In genomic region chr2:157338663-157339062, GRCm38 (mm10) we compare ENCODE assay signal across 9 mouse cellular contexts. TPM values are rescaled to one million over a fixed set of nuclear protein-coding genes. Genes with fewer than 3 reads are reported as not detected.
A peak's percentile ranks its signal among the peaks of the same experiment; 100 is the strongest.
DNase-seq lines count a peak whose midpoint lies in the region; ATAC-seq and TF ChIP-seq lines count a peak whose summit lies in the region.
"Had no signal": no experiment of that assay in that cellular context is flagged by ENCODE, and none has a peak within 500 bp of the region (broad histone marks: within the 10 kb centered on the region; RNA-seq: fewer than 3 reads in every experiment).

No protein-coding gene starts in this region.

- H3K9me3 ChIP-seq in G1E (replicated peaks), result no peaks in the 10 kb centered on the region
- H3K9me3 ChIP-seq: heart, embryonic 15.5 days had no signal

- TF ChIP-seq POLR2A in cerebellum, adult 2 months (IDR thresholded peaks at IDR 0.05; ENCODE audit: borderline replicate concordance, insufficient read depth, low read length), result no peak
- TF ChIP-seq POLR2A in lung, adult 2 months (IDR thresholded peaks at IDR 0.05; ENCODE audit: borderline replicate concordance, extremely low read depth, low read depth, low read length), result no peak

- H3K4me1 ChIP-seq in G1E (ENCODE audit: insufficient read depth, low read depth, low read length), result no peaks in the 10 kb centered on the region; the same call in 1 of the 2 replicates
- no peaks in the 10 kb centered on the region; the same call in 1 of the 2 replicates for H3K4me1 ChIP-seq in cerebellum, adult 2 months (ENCODE audit: control insufficient read depth, insufficient read depth, low read length)
- no peaks in the 10 kb centered on the region for H3K4me1 ChIP-seq in lung, adult 2 months (ENCODE audit: control insufficient read depth, insufficient read depth, low read length)
- H3K4me1 ChIP-seq: heart, embryonic 15.5 days had no signal

- no peak; the same call in 1 of the 2 replicates for ATAC-seq in G1E (ENCODE audit: extremely low read depth, insufficient number of reproducible peaks, low FRiP score, poor library complexity, severe bottlenecking)

- H3K4me3 ChIP-seq in G1E (ENCODE audit: low read depth, low read length), result no peak overlapping the region
- H3K4me3 ChIP-seq in cerebellum, adult 2 months (replicated peaks; ENCODE audit: insufficient read depth, low read depth, low read length), result no peak overlapping the region
- no peak overlapping the region for H3K4me3 ChIP-seq in lung, adult 2 months (replicated peaks; ENCODE audit: extremely low read depth, low read depth, low read length)
- H3K4me3 ChIP-seq: heart, embryonic 15.5 days had no signal

- TF ChIP-seq CTCF in G1E (IDR thresholded peaks at IDR 0.05; ENCODE audit: low read depth, low read length), result peak; percentile 67
- peak; percentile 68 for TF ChIP-seq CTCF in cerebellum, adult 2 months (IDR thresholded peaks at IDR 0.05; ENCODE audit: borderline replicate concordance, insufficient read depth, low read depth, low read length)
- TF ChIP-seq CTCF in lung, adult 2 months (IDR thresholded peaks at IDR 0.05; ENCODE audit: insufficient read depth, low read length), result peak; percentile 85

- peaks cover 40% of the 10 kb centered on the region for H3K27me3 ChIP-seq in G1E (ENCODE audit: insufficient read depth, low read length)
- H3K27me3 ChIP-seq in cerebellum, adult 2 months (ENCODE audit: control insufficient read depth, insufficient read depth, low read length), result no peaks in the 10 kb centered on the region

- DNase-seq in 416B (ENCODE audit: low read depth) (peak; percentile 83), G1E (ENCODE audit: low spot score) (peak; percentile 39)
- DNase-seq in cerebellum, adult 2 months, result peak; percentile 39 to 56
- DNase-seq in frontal cortex, postnatal 25 days (ENCODE audit: low spot score in 2 of 2), result peak; percentile 51 to 61
- peak; percentile 69 to 76 for DNase-seq in kidney, postnatal 25 days
- peak; percentile 61 for DNase-seq in lung, adult 2 months
- DNase-seq in retina, postnatal 7 days (ENCODE audit: low read depth, low spot score), result peak; percentile 48
- DNase-seq in urinary bladder, postnatal 14 days (ENCODE audit: low spot score), result peak; percentile 83

- WGBS in cerebellum, adult 2 months, result 29% methylated on average over 5 of the region's 5 CpGs
- WGBS in lung, adult 2 months, result 33% methylated on average over 5 of the region's 5 CpGs

- no peaks in the 10 kb centered on the region for H3K36me3 ChIP-seq in G1E (replicated peaks)
- H3K36me3 ChIP-seq: heart, embryonic 15.5 days had no signal

- H3K27ac ChIP-seq in cerebellum, adult 2 months (ENCODE audit: insufficient read depth, low read length), result no peak overlapping the region
- H3K27ac ChIP-seq: heart, embryonic 15.5 days had no signal

RNA-seq across cellular contexts. Expression of gene Ghrh, which starts 8.6 kb away (rescaled TPM):
- total RNA-seq in G1E (2014; fragmentation: Nextera tagmentation), result not detected in 2 replicates
- 0.76 TPM in 1 of 2 replicates, not detected in the other for total RNA-seq in G1E (2017)
- not detected in 2 replicates for polyA plus RNA-seq in G1E (2012)
- polyA plus RNA-seq in cerebellum, adult 2 months (2012; rRNA removed), result 0.28 TPM in 1 of 2 replicates, not detected in the other
- not detected in 2 replicates for polyA plus RNA-seq in lung, adult 2 months (2012; rRNA removed)
- polyA plus RNA-seq: heart, embryonic 15.5 days had no signal

RNA-seq across cellular contexts. Expression of gene Manbal, which starts 28.7 kb away (rescaled TPM):
- total RNA-seq in G1E (2014; fragmentation: Nextera tagmentation), result 20.6 and 21.6 TPM in 2 replicates
- total RNA-seq in G1E (2017), result 19.2 and 19.6 TPM in 2 replicates
- 55.2 and 56.3 TPM in 2 replicates for polyA plus RNA-seq in G1E (2012)
- polyA plus RNA-seq in cerebellum, adult 2 months (2012; rRNA removed), result 96.2 and 101 TPM in 2 replicates
- polyA plus RNA-seq in lung, adult 2 months (2012; rRNA removed), result 85.5 and 108 TPM in 2 replicates

RNA-seq across cellular contexts. Expression of gene Mroh8, which starts 59.3 kb away (rescaled TPM):
- 1.4 and 2.0 TPM in 2 replicates for total RNA-seq in G1E (2014; fragmentation: Nextera tagmentation)
- 0.66 and 1.2 TPM in 2 replicates for total RNA-seq in G1E (2017)
- 0.37 and 0.51 TPM in 2 replicates for polyA plus RNA-seq in G1E (2012)
- 1.1 and 1.3 TPM in 2 replicates for polyA plus RNA-seq in cerebellum, adult 2 months (2012; rRNA removed)
- polyA plus RNA-seq in lung, adult 2 months (2012; rRNA removed), result 0.17 and 0.18 TPM in 2 replicates

RNA-seq across cellular contexts. Expression of gene Rpn2, which starts 59.8 kb away (rescaled TPM):
- total RNA-seq in G1E (2014; fragmentation: Nextera tagmentation) (197 and 213 TPM in 2 replicates), G1E (2017) (156 and 189 TPM in 2 replicates)
- polyA plus RNA-seq in G1E (2012), result 99.6 and 110 TPM in 2 replicates
- 143 and 152 TPM in 2 replicates for polyA plus RNA-seq in cerebellum, adult 2 months (2012; rRNA removed)
- polyA plus RNA-seq in lung, adult 2 months (2012; rRNA removed), result 179 and 205 TPM in 2 replicates
